Mouse (Mus musculus): ENCODE measurements at regions not wholly inside any gene's neighbourhood (a gene's known extent, or its start where the extent isn't known, plus 50 kb on each side); places are given as distances from the start of the nearest gene placed in this dataset.

DNA sequence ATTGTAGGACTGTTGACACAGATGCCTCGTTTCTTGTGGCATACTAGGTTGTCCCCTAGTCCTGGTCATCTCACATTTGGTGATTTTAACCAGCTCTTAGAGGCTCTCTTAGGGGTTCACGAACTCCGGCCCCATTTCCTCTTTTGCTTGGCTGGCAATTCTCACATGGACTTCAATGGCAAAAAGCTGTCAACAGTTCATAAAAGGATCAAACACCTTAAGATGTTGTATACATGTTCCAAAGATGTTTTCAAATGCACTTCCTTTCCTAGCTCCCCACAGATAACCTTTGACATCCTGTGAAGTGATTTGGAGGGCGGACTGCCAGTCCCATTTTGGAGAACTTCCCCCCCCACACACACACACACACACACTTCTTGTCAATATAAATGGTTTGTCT, 153.7 kb upstream of the Rpl34 start:
- TF ChIP-seq CTCF (IDR thresholded peaks at IDR 0.05; ENCODE audit: low read depth) (no peak), EP300 (IDR thresholded peaks at IDR 0.05; ENCODE audit: low read depth) (no peak)
